Mouse (Mus musculus) urinary bladder, postnatal 25 days (tissue): Measurements from ENCODE around the gene Gramd1a.
A peak's percentile ranks its signal among the peaks of the same experiment; 100 is the strongest.

Experiments
- DNase-seq: peaks from one replicate; pipeline ENCODE4 v3.0.0; 2022; ENCODE audit warnings: low spot score

Gene Gramd1a

DNA sequence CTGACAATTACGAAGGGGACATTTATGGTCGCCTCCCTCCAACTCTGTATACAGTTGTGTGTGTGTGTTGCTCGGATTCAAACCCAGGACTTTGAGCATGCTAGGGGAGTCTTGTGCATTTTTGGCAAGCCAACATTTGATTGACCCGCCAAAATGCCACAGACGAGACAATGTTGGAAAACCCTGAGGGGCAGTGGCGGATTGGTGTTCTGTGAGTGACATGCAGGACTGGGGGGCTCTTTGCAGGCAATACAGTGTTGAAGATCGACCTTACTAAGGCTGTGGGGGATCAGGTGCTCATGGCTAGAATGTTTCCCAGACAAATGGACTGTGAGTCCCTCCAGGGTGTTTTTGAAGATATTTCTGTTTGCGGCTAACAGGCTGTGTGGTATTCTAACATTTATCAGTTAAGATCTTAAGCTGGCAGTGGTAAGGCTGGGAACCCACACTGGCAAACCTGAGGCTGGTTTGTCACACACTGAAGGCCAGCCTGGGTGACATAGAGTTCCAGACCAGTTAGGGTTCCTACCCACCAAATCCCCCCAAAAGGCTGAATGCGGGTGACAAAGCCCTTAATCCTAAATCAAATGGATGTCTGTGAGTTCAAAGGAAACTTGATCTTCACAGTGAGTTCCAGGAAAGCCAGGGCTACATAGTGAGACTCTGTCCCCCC, 58.7 kb downstream of the Gramd1a start:
- DNase-seq, result no peak

DNA sequence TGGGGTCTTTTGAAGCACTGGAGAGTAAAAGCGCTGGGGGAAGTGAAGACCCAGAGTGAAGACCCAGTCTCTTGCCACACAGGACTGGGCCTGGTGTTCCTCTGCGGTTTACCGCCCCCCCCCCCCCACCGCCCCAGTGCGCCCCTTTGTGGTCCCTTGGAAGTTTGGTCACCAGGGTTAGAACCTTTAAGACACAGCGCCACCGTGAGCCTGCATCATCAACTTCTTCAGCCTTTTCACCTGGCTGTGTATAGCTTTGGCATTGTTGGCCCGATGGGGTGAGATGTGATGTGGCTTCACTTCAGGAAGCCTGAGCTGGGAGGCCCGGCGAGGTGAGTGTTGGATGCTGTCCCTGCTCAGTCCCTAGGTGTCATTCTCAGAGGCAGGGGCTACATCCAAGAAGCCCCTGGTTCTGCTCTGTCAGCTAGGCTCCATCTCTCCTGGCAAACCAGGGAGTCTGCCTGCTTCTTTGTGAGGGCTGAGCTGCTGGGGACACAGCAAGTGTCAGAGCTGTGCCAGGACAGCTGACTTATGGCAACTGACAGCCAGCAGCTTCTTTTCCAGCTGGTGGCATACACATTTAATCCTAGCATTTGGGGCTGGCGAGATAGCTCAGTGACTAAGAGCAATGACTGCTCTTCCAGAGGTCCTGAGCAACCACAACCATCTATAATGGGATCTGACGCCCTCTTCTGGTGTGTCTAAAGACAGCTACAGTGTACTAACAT, 60.8 kb downstream of the Gramd1a start:
- no peak for DNase-seq

DNA sequence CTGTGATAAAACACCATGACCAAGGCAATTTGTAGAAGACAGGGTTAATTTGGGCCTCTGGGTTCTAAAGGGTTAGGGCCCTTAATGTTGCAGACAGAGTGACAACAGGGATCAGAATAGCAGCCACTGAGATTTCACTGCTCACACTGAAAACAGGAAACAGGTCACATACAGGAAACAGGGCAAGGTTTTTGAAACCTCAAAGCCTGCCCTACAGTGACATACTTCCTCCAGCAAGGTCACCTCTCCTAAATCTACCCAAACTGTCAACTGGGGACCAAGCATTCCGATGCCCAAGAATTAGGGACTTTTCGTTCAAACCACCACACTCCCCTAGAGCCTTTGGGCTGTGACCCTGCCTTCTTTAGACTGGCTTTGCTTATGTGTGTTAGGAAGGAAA, 66.0 kb downstream of the Gramd1a start:
- DNase-seq, result no peak

DNA sequence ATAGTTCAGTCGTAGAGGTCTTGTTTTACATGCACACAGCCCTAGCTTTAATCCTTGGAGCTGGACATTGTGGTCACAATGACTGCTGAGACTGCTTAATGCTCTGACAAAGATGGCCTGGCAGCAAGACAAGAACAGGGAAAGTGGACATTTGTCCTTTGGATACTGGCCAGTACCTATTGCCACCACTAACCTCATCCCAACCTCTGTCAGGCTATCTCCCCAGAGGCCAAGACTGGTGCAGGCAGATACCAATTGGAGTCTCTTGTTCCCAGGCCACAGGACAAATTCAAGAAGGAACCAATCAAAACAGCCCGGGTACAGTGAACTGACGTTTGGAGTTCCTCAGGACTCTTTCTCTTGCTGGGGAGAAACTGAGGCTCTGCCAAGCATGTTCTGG, 67.5 kb downstream of the Gramd1a start:
- DNase-seq, result no peak

DNA sequence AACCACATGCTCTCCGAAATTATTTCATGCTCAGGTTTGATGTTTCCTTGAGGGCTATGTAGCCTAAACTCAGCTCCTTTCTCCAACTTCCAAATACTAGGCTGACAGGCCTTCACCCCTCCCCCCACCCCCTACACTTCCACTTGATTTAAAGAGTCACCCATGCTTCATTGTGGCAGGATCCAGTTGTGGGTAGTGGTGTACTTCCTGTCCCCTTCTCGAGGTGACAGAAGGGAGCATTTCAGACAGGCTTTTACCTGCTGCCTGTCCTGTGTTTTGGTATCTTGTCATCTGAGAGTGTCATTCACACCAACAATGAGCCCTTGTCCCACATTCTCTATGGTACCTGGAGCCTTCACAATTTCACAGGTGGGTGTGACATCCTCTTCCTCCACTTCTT, 68.4 kb downstream of the Gramd1a start:
- DNase-seq, result no peak

DNA sequence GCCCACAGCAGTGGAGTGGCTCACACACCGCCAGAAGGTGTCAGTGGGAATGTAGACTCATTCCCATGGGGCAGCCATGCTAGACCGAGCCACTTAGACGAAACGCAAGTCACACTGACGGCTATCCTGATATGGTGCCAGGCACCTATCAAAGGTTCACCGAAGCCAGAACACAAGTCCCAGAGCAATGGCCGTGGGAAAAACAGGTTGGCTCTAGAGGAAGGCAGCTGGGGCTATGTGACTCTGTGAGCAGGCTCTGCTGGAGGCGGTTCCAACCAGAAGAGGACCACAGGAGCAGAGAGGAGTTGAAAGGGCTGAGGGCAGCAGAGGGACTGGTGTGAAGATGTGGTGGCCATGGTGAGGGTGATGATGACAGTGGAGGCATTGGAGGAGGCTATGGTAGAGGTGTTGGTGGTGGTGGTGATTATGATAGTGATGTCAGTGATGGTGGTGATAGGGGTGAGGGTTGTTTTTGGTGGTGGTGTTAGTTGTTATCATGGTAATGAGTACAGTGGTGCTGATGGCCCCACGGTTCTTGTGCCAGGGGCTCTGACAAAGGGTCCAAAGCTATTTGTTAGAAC, 69.4 kb downstream of the Gramd1a start:
- DNase-seq, result no peak

DNA sequence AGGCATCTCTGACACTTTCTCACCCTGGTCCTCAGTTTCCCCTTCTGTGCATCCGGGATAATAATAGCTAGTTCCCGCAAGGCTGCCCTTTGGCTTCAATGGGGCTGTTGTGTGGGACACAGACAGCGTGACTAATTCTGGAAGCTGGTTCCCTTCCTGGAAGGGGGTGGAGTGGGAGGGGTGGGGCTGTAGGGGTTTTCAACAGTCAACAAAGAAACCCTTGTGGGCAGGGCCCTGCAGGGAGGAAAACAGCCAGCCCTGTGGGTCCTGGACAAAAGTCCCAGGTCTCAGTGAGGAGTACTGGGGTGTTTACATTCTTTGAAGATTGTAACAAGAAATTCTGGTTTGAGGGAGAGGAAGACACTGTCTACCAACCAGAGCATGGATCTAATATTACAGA, 70.5 kb downstream of the Gramd1a start:
- DNase-seq, result no peak

DNA sequence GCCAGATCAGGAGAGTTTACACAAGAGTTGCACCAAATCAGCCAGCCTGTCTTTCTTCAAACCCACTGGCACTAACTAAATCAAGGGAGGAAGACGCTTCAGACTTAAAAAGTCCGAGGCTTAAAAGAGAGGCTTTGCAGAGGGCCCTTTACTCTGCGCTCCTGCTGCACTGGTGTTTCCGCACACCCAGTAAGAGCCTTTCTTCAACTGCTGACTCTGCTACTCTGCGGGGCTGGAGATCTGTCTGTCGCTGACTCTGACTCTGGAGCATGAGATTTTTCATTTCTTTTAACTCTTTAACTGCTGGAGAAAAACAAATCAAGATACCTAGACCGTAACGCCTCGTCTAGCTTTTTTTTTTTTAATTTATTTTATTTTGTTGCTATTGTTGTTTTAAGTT, 71.6 kb downstream of the Gramd1a start:
- no peak for DNase-seq

DNA sequence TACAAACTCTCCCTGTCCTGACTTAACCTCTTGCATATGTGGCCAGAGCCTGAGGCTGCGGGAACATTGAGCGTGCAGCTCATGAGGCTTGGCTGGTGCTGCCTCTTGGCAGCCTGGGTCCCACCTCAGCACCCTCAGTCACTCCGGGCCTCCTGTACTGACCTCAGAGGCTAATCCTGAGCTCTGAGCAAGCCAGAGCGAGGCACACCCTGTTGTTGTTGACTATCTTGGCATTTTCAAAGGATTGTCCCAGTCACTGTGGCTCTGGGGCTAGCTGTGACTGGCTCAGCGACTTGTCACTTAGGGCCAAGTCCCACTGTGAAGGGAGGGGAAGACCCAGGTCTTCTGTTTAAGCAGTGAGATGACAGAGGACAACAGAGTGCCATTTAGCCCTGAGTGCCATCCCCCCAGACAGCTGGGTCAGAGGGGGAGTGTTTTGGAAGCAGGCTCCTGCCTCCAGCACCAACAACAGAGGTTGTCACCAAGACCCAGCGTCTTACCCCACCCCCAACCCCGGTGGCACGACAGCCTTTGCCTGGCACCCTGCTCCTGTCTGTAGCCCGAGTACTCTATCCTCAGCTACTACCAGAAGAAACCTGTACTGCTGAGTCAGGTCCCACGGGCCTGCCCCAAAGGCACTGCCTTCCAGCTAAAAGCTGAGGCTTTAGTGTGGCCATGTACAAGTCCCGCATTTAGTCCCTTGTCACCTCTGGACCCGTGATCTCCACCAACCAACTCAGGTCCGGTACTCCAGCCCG, 72.7 kb downstream of the Gramd1a start:
- DNase-seq, result peak; percentile 51

DNA sequence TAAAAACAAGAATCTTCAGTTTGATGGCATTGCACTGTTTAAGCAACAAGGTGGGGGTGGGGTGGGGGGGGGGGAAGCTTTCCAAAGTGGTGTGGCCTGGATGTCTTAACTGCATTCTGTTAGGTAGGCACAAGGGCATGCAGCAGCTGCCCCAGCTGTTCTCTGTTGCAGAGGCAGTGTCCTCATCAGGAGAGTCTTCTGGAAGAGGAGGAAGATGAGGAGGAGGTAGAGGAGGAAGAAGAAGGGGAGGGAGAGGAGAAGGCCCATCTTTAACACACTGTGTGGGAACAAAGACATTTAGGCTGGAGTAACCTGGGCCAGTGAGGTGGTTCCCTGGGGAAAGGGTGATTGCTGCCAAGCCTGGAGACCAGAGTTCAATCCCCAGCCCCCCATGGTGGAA, 73.6 kb downstream of the Gramd1a start:
- no peak for DNase-seq

DNA sequence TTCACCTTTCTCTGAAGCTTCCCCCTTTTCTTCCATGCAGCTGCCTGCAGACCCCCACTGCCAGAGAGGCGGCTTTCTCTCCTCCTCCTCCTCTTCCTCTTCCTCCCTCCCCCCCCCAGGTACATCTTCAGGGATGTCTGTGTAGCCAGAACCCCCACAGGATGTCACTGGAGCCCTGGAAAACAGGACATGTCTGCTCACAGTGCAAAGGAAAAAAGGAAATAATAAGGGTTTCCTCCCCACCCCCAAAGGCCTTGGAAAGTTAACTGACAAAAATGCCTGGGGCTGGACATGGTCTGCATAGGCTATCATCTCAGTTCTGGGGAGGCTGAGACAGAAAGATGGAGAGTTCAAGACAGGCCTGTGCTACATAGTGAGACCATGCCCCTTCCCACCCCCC, 74.6 kb downstream of the Gramd1a start:
- no peak for DNase-seq

DNA sequence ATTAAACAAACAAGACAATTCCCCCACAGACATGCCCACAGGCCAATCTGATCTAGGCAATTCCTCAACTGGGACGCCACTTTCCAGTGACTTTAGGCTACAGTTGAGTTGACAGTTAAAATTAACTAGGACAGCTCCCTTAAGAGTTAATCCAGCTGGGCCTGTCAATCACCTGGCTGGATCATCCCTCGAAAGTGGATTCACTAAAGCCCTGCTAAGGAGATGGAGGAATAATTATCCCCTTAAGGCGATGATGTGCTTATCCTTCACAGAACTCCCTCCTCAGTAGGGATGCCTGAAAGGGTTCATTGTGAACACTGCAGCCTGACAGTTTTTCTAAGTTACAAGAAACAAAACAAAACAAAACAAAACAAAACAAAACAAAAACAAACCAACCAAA, 75.1 kb downstream of the Gramd1a start:
- no peak for DNase-seq
